Mouse (Mus musculus) ES-Bruce4 (cell line): ENCODE data around the gene Dars.

ENCODE experiments used
- CTCF ChIP-seq: IDR thresholded peaks from one replicate; pipeline ENCODE4 v1.8.1; 2011; ENCODE audit warnings: low read depth, low read length
- EP300 ChIP-seq: IDR thresholded peaks from 2 replicates; pipeline ENCODE4 v1.6.1; 2011; ENCODE audit warnings: low read depth, low read length; ENCODE audit not compliant: insufficient read depth
- POLR2A ChIP-seq: IDR thresholded peaks from one replicate; pipeline ENCODE4 v1.8.1; 2011; ENCODE audit warnings: low read length; ENCODE audit not compliant: insufficient read depth

DNA sequence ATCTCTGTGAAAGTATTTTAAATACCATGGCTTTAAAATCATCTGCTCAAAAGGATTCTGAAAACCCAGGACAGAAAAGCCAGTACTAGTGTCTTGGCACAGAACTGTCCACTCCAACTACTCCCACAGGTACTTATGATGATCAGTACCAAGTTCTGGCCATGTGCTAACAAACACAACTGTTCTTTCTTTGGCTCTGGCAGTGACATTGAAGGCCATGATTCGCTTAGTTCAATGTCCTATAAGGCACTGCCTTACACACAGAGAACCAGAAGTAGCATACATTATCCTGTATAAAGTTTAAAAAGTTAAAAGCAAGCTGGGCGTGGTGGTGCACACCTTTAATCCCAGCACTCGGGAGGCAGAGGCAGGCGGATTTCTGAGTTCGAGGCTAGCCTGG, 6.0 kb downstream of the Dars start:
- TF ChIP-seq CTCF (no peak), EP300 (no peak), POLR2A (no peak)
